Mouse (Mus musculus) thymus, postnatal 0 days (tissue): ENCODE measurements around the gene F11r. TPM values are rescaled to one million over a fixed set of nuclear protein-coding genes. Genes with fewer than 3 reads are reported as not detected.

ENCODE experiments used
- DNase-seq: peaks from one replicate; pipeline ENCODE4 v3.0.0-alpha.2; 2015; ENCODE audit warnings: low spot score
- polyA plus RNA-seq: library from polyadenylated mRNA; unstranded; fragments of >200 nt; fragmentation: Nextera tagmentation; extraction: Ambion mirVana; gene quantifications from 2 replicates; pipeline ENCODE4 v1.2.1, GENCODE M21; 2015

Gene F11r
- 15.4 and 22.7 TPM in 2 replicates for polyA plus RNA-seq

GRCm38 (mm10) chr1:171437264-171438013, at the start of gene F11r:
F11r (plus strand) TSS chr1:171437535.
- DNase-seq: peak; percentile 50

- DNase-seq: peak; percentile 98
These were observed 48.8 kb upstream of the F11r start, which contains the start of gene Arhgap30 for GRCm38 (mm10) chr1:171388376-171389102. Arhgap30 (plus strand) TSS chr1:171388954.

- DNase-seq: peak; percentile 85
These were observed 47.2 kb upstream of the F11r start for GRCm38 (mm10) chr1:171390101-171390500.

GRCm38 (mm10) chr1:171401821-171402220, 35.5 kb upstream of the F11r start:
- DNase-seq: no peak

GRCm38 (mm10) chr1:171402991-171403390, 34.3 kb upstream of the F11r start:
- no peak for DNase-seq

GRCm38 (mm10) chr1:171407263-171407662, 30.1 kb upstream of the F11r start:
- no peak for DNase-seq

DNA sequence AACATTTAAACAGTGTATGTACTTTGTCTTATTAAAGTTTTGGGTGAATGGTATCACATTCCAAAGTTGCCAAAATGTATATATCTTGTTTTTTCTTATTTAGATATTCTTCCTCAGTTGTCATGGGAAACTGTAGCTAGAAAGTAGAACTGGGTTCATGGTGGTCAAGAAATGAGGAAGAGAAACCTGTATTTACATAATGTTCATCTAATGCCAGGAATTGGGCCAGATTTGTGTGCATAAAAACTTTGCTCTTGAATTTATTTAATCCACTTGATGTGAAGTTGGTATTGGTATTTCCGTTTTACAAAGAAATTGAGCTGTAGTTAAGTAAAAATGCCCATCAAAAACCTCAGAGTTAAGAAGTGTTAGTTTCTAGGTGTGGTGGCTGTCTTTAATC, 27.1 kb upstream of the F11r start:
- DNase-seq: no peak

DNA sequence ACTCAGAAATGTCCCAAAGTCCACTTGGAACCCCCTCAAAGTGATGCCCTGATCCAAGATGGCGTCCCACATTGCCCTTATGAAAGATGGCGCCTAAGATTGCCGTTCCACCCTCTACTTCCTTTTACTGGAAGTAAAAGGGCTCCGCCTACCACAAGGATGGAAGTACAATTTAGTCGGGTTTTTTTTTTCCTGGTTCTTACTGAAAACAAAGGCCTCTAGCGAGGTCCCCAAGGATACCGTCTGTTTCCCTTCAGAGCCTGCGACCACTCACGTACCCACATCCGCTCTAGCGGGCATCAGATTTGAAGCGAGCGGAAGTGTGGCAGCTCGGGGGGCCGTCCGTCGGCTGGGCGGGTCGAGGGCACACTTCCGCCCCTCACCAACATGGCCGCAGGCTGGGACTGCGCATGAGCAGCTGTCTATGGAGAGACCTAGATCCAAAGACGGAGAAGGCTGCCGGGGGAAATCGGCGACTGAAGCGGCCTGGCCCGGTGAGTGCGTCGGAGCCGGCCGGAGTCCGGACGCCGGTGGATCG, 26.3 kb upstream of the F11r start, which contains the start of gene Usf1:
Gene Usf1, plus strand, starts transcription at position 367 of the 538 bp plus-strand sequence.
- peak; percentile 98 for DNase-seq

- DNase-seq: no peak
These were observed 25.8 kb upstream of the F11r start for GRCm38 (mm10) chr1:171411492-171411941.

- peak; percentile 70 for DNase-seq
These were observed 25.3 kb upstream of the F11r start for GRCm38 (mm10) chr1:171412001-171412441.

DNA sequence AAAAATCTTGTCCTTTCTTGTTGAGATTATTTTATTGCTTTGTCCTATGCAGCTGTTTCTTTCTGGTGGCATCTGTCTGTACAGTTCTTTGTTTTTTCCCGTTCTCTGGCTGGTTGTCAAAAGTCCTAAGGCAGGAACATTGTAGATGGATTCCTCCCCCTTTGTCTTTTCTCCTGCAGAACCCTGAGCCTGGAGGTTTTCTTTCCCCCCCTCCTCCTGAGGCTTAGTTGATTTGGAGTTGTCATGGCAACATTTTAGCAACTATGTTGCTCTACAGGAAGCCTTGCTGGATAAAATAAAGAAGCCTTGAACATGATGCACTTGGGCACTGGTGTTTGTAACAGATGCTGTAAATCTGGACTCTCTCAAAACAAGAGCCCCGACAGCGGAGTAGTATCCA, 24.9 kb upstream of the F11r start:
- peak; percentile 45 for DNase-seq

DNA sequence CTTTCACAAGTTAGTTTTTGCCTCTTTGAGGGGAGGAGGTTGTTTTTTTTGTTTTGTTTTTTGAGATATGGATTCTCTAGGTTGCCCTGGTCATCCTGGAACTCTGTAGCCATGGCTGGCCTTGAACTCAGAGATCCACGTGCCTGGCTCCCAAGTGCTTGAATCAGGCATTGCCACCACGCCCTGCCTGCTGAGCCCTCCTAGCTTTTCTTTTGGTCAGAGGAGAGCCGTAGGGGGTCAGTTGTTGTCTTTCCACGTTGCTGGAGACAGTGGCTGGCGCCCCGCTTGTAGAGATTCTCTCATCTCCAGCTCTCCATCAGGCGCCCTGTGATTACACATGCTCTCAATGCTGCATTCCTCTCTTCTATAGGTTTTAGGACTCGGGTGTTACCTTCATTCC, 23.7 kb upstream of the F11r start:
- DNase-seq: no peak

GRCm38 (mm10) chr1:171418660-171419059, 18.7 kb upstream of the F11r start, which contains the start of gene Tstd1:
Tstd1 (plus strand) TSS chr1:171418872.
- DNase-seq: no peak

DNA sequence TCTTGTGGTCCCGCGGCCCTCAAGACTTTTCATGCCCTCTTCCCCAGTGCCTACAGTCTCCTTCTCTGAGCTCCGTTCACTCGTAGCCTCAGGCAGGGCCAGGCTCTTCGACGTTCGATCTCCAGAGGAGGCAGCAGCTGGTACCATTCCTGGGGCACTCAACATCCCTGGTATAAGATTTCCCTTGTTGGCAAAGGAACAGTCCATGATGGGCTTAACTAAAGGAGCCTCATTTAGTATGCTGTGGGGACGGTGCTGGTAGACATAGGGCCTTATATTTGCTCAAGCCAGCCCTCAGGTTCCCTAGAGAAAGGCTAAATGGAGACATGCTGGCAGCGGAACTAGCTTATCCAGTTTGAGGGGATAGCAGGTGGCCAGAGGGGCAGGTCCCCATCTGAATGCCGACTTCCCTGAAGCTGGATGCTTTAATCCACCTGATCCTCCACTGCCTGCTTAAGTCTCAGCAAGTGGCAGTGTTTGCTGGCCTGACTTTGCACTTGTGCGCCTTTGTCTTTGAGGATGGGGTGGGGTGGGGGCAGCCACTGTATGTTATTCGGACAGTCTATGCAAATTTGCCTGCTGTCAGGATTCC, 17.9 kb upstream of the F11r start:
- DNase-seq: no peak

DNA sequence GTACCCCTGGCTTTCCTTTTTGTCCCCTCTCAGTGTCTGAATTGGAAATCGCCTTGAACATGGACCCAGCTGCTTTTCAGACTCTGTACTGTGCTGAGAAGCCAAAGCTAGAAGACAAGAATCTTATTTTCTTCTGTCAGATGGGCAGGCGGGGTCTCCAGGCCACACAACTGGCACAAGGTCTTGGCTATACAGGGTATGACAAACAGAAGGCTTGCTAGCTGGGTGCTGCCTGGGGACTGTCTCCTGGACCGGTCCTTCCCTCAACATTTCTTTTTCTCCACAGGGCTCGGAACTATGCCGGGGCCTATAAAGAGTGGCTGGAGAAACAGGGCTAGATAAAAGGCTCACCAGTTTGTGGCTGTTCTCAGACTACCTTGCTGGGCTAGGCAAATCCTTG, 17.4 kb upstream of the F11r start:
- no peak for DNase-seq

GRCm38 (mm10) chr1:171422504-171423095, 14.7 kb upstream of the F11r start:
- DNase-seq: no peak

GRCm38 (mm10) chr1:171424638-171425037, 12.7 kb upstream of the F11r start:
- DNase-seq: no peak

DNA sequence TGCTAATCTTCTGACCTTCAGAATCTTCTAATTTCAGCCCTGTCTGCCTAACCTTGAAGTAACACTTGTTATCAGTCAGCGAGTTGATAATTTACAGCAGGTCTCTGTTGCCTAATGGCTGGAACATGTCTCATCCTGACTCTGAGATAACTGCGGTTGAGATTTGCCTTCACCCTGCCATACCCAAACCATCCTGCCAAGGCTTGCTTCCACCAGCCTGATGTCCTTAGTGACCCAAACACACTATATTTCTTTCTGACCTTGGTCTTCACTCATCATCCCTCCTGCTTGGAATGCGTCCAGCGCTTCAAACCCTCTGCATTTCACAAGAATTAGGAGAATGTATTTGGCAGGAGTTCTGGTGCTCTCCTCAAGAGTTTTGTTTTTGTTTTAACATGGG, 12.2 kb upstream of the F11r start:
- DNase-seq: no peak

DNA sequence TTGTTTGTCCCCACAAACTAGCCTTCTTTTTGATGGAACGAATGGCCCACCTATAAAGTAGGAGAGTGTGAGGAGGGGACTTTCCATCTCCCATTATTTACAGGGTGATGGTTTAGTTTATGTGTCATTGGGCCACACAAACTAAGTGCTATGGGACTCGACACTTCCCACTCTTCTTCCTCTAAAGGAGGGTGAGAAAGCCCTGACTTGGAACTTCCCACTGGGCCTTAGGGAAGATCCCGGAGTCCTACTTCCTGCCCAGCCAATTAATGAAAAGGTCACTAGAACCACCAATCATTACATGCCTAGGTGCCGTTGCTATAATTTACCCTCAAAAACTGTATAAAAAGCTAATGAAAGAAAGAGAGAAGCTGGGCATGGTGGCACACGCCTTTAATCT, 5.2 kb upstream of the F11r start:
- DNase-seq: no peak

DNA sequence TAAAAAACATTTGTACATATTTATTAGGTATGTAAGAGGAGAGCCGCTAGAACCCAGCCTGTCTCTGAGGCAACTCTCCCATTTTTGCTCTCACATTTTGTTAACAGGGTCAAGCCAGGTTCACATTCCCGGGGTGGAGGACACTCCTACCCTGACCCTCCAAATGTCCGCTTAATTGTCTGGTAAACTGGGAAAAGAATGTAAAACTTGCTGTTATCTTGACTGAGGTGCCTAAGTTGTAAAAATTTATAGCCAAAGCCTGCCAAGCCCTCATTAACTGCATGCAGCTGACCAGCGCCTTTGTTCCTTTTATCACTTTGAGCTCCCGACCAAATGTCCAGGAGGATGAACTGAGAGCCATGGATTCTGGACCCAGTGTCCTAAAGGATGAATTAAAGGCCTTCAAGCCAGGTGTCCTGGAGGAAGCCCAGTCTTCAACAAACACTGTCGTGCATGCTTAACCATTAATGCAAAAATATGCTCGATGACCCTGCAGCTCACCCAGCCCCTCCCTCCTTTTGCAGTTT, 2.0 kb upstream of the F11r start:
- no peak for DNase-seq

GRCm38 (mm10) chr1:171435974-171436373, 1.4 kb upstream of the F11r start:
- no peak for DNase-seq
